Comparison of ENCODE assay signal across 22 mouse cellular contexts in genomic region chr13:17701322-17701721, GRCm38 (mm10). TPM values are rescaled to one million over a fixed set of nuclear protein-coding genes. Genes with fewer than 3 reads are reported as not detected.
DNase-seq lines count a peak whose midpoint lies in the region; ATAC-seq and TF ChIP-seq lines count a peak whose summit lies in the region.
"Had no signal": no experiment of that assay in that cellular context is flagged by ENCODE, and none has a peak within 500 bp of the region (broad histone marks: within the 10 kb centered on the region; RNA-seq: fewer than 3 reads in every experiment).

No protein-coding gene starts in this region.

- ATAC-seq in megakaryocyte progenitor cell, adult 5-6 weeks (replicated peaks; ENCODE audit: poor library complexity) = 0 out of 2 replicates have a peak, but pooled peaks have one; percentile 23
- ATAC-seq in midbrain, embryonic 14.5 days (ENCODE audit: low FRiP score, low TSS enrichment) = no peak
- ATAC-seq: forebrain, embryonic 13.5 days; forebrain, embryonic 15.5 days; forebrain, postnatal 0 days had no signal

- H3K79me2 ChIP-seq in MEL (ENCODE audit: control insufficient read depth, insufficient read depth, low read length, poor library complexity) = peaks cover 33% of the 10 kb centered on the region

- peak; percentile 29 for DNase-seq in 416B (ENCODE audit: low read depth)
- DNase-seq in MEL (ENCODE audit: low read depth, low spot score) = peak; percentile 50
- no peak for DNase-seq in liver
- DNase-seq in gastrocnemius, postnatal 10 days = no peak
- DNase-seq in midbrain, embryonic 14.5 days = no peak
- DNase-seq: adrenal gland, adult 2 months; adrenal gland, postnatal 10 days; adrenal gland, postnatal 25 days; cerebellum, adult 11 months; cerebellum, adult 18-20 months; cerebellum, adult 8-10 months; cerebellum, adult 9-11 months; cerebellum, postnatal 14 days; embryo, embryonic 11 days; forebrain, postnatal 0 days had no signal

- H3K4me2 ChIP-seq in midbrain, embryonic 14.5 days (ENCODE audit: low read length) = no peak overlapping the region
- H3K4me2 ChIP-seq: embryonic facial prominence, embryonic 13.5 days; embryonic facial prominence, embryonic 15.5 days; forebrain, embryonic 13.5 days; forebrain, embryonic 15.5 days had no signal

- no peaks in the 10 kb centered on the region for H3K27me3 ChIP-seq in MEL (ENCODE audit: control insufficient read depth in 1 of 2, insufficient read depth in 2 of 2, low read length in 2 of 2)
- no peaks in the 10 kb centered on the region for H3K27me3 ChIP-seq in midbrain, embryonic 14.5 days (ENCODE audit: control insufficient read depth, insufficient read depth, low read length)
- H3K27me3 ChIP-seq: embryonic facial prominence, embryonic 13.5 days; embryonic facial prominence, embryonic 15.5 days; forebrain, embryonic 13.5 days; forebrain, embryonic 15.5 days had no signal

- TF ChIP-seq POLR2A in MEL (IDR thresholded peaks at IDR 0.05; ENCODE audit: control insufficient read depth in 1 of 2, insufficient read depth in 1 of 2, low read depth in 1 of 2, low read length in 2 of 2, poor library complexity in 1 of 2) = no peak

- peaks cover 10 to 24% of the 10 kb centered on the region in 2 experiments for H3K4me1 ChIP-seq in MEL (ENCODE audit: control insufficient read depth in 1 of 2, insufficient read depth in 2 of 2, low read length in 2 of 2)
- no peaks in the 10 kb centered on the region; the same call in 1 of the 2 replicates for H3K4me1 ChIP-seq in midbrain, embryonic 14.5 days (ENCODE audit: control insufficient read depth, insufficient read depth, low read length)
- H3K4me1 ChIP-seq: embryonic facial prominence, embryonic 13.5 days had no signal

- H3K9me3 ChIP-seq in MEL (replicated peaks; ENCODE audit: insufficient read depth, low read length) = no peaks in the 10 kb centered on the region
- H3K9me3 ChIP-seq in midbrain, embryonic 14.5 days (ENCODE audit: control insufficient read depth, low read length) = no peaks in the 10 kb centered on the region
- H3K9me3 ChIP-seq: embryonic facial prominence, embryonic 13.5 days; embryonic facial prominence, embryonic 15.5 days; forebrain, embryonic 10.5 days; forebrain, embryonic 13.5 days; forebrain, embryonic 15.5 days had no signal

- TF ChIP-seq EP300 in MEL (IDR thresholded peaks at IDR 0.05; ENCODE audit: low read depth in 1 of 2, low read length in 2 of 2) = peak; percentile 51 to 52; a peak in 3 of 4 replicates

- TF ChIP-seq RAD21 in MEL (IDR thresholded peaks at IDR 0.05; ENCODE audit: low read depth, low read length) = no peak

- H3K36me3 ChIP-seq in MEL (ENCODE audit: control insufficient read depth in 1 of 2, insufficient read depth in 2 of 2, low read length in 2 of 2) = peaks cover 0 to 42% of the 10 kb centered on the region in 2 experiments; a peak in 3 of 4 replicates
- no peaks in the 10 kb centered on the region for H3K36me3 ChIP-seq in midbrain, embryonic 14.5 days (ENCODE audit: control insufficient read depth, insufficient read depth, low read length)
- H3K36me3 ChIP-seq: forebrain, embryonic 15.5 days had no signal

- no peak for TF ChIP-seq CTCF in MEL (IDR thresholded peaks at IDR 0.05 in 2 of 3, conservative IDR thresholded peaks at IDR 0.05 in 1 of 3; ENCODE audit: control insufficient read depth in 1 of 3, insufficient read depth in 1 of 3, low read depth in 2 of 3, low read length in 3 of 3, poor library complexity in 1 of 3, severe bottlenecking in 1 of 3)

- H3K27ac ChIP-seq in MEL (ENCODE audit: control insufficient read depth, low read depth, low read length) = no peak overlapping the region; the same call in 1 of the 2 replicates
- no peak overlapping the region for H3K27ac ChIP-seq in midbrain, embryonic 14.5 days (replicated peaks; ENCODE audit: low read depth, low read length)
- H3K27ac ChIP-seq: embryonic facial prominence, embryonic 13.5 days; embryonic facial prominence, embryonic 15.5 days; forebrain, embryonic 10.5 days; forebrain, embryonic 13.5 days; forebrain, embryonic 15.5 days had no signal

- H3K9ac ChIP-seq in MEL (ENCODE audit: control insufficient read depth, low read depth, low read length, poor library complexity, severe bottlenecking) = no peak overlapping the region
- H3K9ac ChIP-seq in midbrain, embryonic 14.5 days (replicated peaks; ENCODE audit: low read length) = no peak overlapping the region
- H3K9ac ChIP-seq: embryonic facial prominence, embryonic 13.5 days; embryonic facial prominence, embryonic 15.5 days; forebrain, embryonic 13.5 days; forebrain, embryonic 15.5 days; forebrain, postnatal 0 days had no signal

- no peak overlapping the region for H3K4me3 ChIP-seq in MEL (ENCODE audit: control insufficient read depth in 1 of 2, insufficient read depth in 1 of 2, low read depth in 2 of 2, low read length in 2 of 2)
- no peak overlapping the region for H3K4me3 ChIP-seq in midbrain, embryonic 14.5 days (replicated peaks; ENCODE audit: low read depth, low read length)
- H3K4me3 ChIP-seq: embryonic facial prominence, embryonic 13.5 days; embryonic facial prominence, embryonic 15.5 days; erythroblast, embryonic 14.5 days; forebrain, embryonic 10.5 days; forebrain, embryonic 13.5 days; forebrain, embryonic 15.5 days had no signal

TF ChIP-seq in MEL, 35 proteins besides CTCF, POLR2A, EP300 and RAD21:
- no peak for TF ChIP-seq ZKSCAN1 (IDR thresholded peaks at IDR 0.05; ENCODE audit: low read depth, low read length)
- 0 out of 2 replicates have a peak, but pooled peaks have one; percentile 36 for TF ChIP-seq MYC (IDR thresholded peaks at IDR 0.05; ENCODE audit: low read depth, low read length)
- TF ChIP-seq RCOR1 (IDR thresholded peaks at IDR 0.05; ENCODE audit: low read depth, low read length) = no peak
- TF ChIP-seq SIN3A (IDR thresholded peaks at IDR 0.05; ENCODE audit: low read length) = peak; percentile 34; the same call in 1 of the 2 replicates
- TF ChIP-seq ETS1 (IDR thresholded peaks at IDR 0.05; ENCODE audit: low read depth, low read length) = peak; percentile 70
- TF ChIP-seq CHD2 (IDR thresholded peaks at IDR 0.05; ENCODE audit: low read length) = no peak
- 0 out of 2 replicates have a peak, but pooled peaks have one; percentile 23 for TF ChIP-seq HCFC1 (IDR thresholded peaks at IDR 0.05; ENCODE audit: low read depth, low read length)
- TF ChIP-seq MEF2A (IDR thresholded peaks at IDR 0.05; ENCODE audit: extremely low read depth, insufficient replicate concordance, low read depth, low read length, poor library complexity, severe bottlenecking) = peak; percentile 91; the same call in 1 of the 2 replicates
- TF ChIP-seq GATA1 (IDR thresholded peaks at IDR 0.05; ENCODE audit: low read depth, low read length) = peak; percentile 44; the same call in 1 of the 2 replicates
TF ChIP-seq in MEL: peak in this region for 6.

RNA-seq across cellular contexts. Expression of gene Sugct, which starts 6.0 kb away (rescaled TPM):
- total RNA-seq in MEL (2012; rRNA removed) = 1.0 and 1.2 TPM in 2 replicates
- 1 to 10 TPM in 1 of 2 experiments, not detected in 1; 3.0 TPM for polyA plus RNA-seq in MEL (2012; ENCODE audit: insufficient read depth in 1 of 2, insufficient read length in 2 of 2, low read depth in 1 of 2, low replicate concordance in 2 of 2, missing spikeins in 1 of 2)
- 1.1 and 1.4 TPM in 2 replicates for total RNA-seq in megakaryocyte progenitor cell, adult 5-6 weeks (2015)
- 2.2 and 2.7 TPM in 2 replicates for total RNA-seq in megakaryocyte progenitor cell, adult 5-6 weeks (2017)
- total RNA-seq in gastrocnemius, postnatal 10 days (2021) = 1 to 10 TPM in 1 of 2 experiments, under 1 TPM in 1; 0.82 to 1.1 TPM
- polyA plus RNA-seq in midbrain, embryonic 14.5 days (2014; fragmentation: Nextera tagmentation; extraction: Ambion mirVana) = 1.9 and 2.1 TPM in 2 replicates
- polyA plus RNA-seq: erythroblast, embryonic 14.5 days had no signal

RNA-seq across cellular contexts. Expression of gene Mplkip, which starts 6.3 kb away (rescaled TPM):
- 20.1 and 21.4 TPM in 2 replicates for total RNA-seq in MEL (2012; rRNA removed)
- polyA plus RNA-seq in MEL (2012; ENCODE audit: insufficient read depth in 1 of 2, insufficient read length in 2 of 2, low read depth in 1 of 2, low replicate concordance in 2 of 2, missing spikeins in 1 of 2) = 10 to 100 TPM in 1 of 2 experiments, not detected in 1; 39.1 TPM
- 69.3 and 84.3 TPM in 2 replicates for total RNA-seq in megakaryocyte progenitor cell, adult 5-6 weeks (2015)
- total RNA-seq in megakaryocyte progenitor cell, adult 5-6 weeks (2017) = 24.4 and 24.9 TPM in 2 replicates
- total RNA-seq in gastrocnemius, postnatal 10 days (2021) = 10 to 100 TPM in 1 of 2 experiments, 1 to 10 TPM in 1; 8.0 to 15.0 TPM
- polyA plus RNA-seq in midbrain, embryonic 14.5 days (2014; fragmentation: Nextera tagmentation; extraction: Ambion mirVana) = 49.3 and 51.7 TPM in 2 replicates

Comparison
In these comparisons a context has a peak if more than half of its experiments do, and no peak if none do; other contexts are left out.
1. DNase-seq: peak in 416B (single experiment) and MEL (single experiment); none in liver (single experiment), gastrocnemius, postnatal 10 days (single experiment) and midbrain, embryonic 14.5 days (single experiment).